Mouse (Mus musculus) limb, embryonic 10.5 days (tissue): ENCODE measurements around the gene Dnm3. TPM values are rescaled to one million over a fixed set of nuclear protein-coding genes. Genes with fewer than 3 reads are reported as not detected.

Experiments
- DNase-seq: peaks from one replicate; pipeline ENCODE4 v3.0.0-alpha.2; 2017; ENCODE audit warnings: low spot score
- H3K27ac ChIP-seq: fragments of 300-500 bp; sonication (generic); 2 replicates; pipeline ENCODE4 v1.5.1; 2016; ENCODE audit warnings: mild to moderate bottlenecking
- H3K27me3 ChIP-seq: fragments of 300-500 bp; sonication (generic); 2 replicates; pipeline ENCODE4 v1.6.1; 2016; ENCODE audit warnings: low read depth, mild to moderate bottlenecking; ENCODE audit not compliant: poor library complexity, severe bottlenecking
- H3K36me3 ChIP-seq: fragments of 300-500 bp; sonication (generic); 2 replicates; pipeline ENCODE4 v1.6.1; 2016; ENCODE audit warnings: mild to moderate bottlenecking, moderate library complexity
- H3K4me1 ChIP-seq: fragments of 300-500 bp; sonication (generic); 2 replicates; pipeline ENCODE4 v1.6.1; 2016
- H3K4me3 ChIP-seq: fragments of 300-500 bp; sonication (generic); 2 replicates; pipeline ENCODE4 v1.5.1; 2016; ENCODE audit warnings: mild to moderate bottlenecking, moderate library complexity
- H3K9me3 ChIP-seq: fragments of 300-500 bp; sonication (generic); replicated peaks from 2 replicates; pipeline ENCODE4 v1.6.1; 2016; ENCODE audit warnings: mild to moderate bottlenecking
- WGBS: fragments of 180-500 bp; shearing (Covaris S2); methylation state at CpG from one replicate; pipeline ENCODE4 v1.1.7; 2016; 5-methylcytosine and 5-hydroxymethylcytosine counted together
- polyA plus RNA-seq: library from polyadenylated mRNA; unstranded; fragments of >200 nt; fragmentation: Nextera tagmentation; extraction: Ambion mirVana; gene quantifications from 2 replicates; pipeline ENCODE4 v1.2.1, GENCODE M21; 2016

The Dnm3 gene
- polyA plus RNA-seq, 1 experiment from 2014 or later = 11.6 TPM

GRCm38 (mm10) chr1:162206998-162207707 is 270.7 kb downstream of the Dnm3 start:
- no peaks in the 10 kb centered on the region for H3K27me3 ChIP-seq
- no peaks in the 10 kb centered on the region for H3K36me3 ChIP-seq
- H3K27ac ChIP-seq = peak overlapping the region; percentile 85
- no peak for DNase-seq
- 29% methylated on average over 12 of the region's 12 CpGs for WGBS
- peak overlapping the region; percentile 28; the same call in 1 of the 2 replicates for H3K4me3 ChIP-seq
- H3K9me3 ChIP-seq = no peaks in the 10 kb centered on the region
- H3K4me1 ChIP-seq = peaks cover 64% of the 10 kb centered on the region

GRCm38 (mm10) chr1:162202465-162203348 is 275.1 kb downstream of the Dnm3 start:
- Histone ChIP-seq H3K27me3 (no peaks in the 10 kb centered on the region), H3K27ac (peak overlapping the region; percentile 27), H3K4me3 (no peak overlapping the region), H3K36me3 (no peaks in the 10 kb centered on the region), H3K9me3 (no peaks in the 10 kb centered on the region), H3K4me1 (peaks cover 30% of the 10 kb centered on the region)
- WGBS = 76% methylated on average over 12 of the region's 12 CpGs
- peak; percentile 21 for DNase-seq

- Histone ChIP-seq H3K4me3 (no peak overlapping the region), H3K9me3 (no peaks in the 10 kb centered on the region), H3K4me1 (peaks cover 29% of the 10 kb centered on the region), H3K27ac (peak overlapping the region; percentile 69; the same call in 1 of the 2 replicates), H3K27me3 (no peaks in the 10 kb centered on the region), H3K36me3 (no peaks in the 10 kb centered on the region)
- 77% methylated on average over 6 of the region's 6 CpGs for WGBS
- no peak for DNase-seq
Observed at GRCm38 (mm10) chr1:162200446-162200845, 277.4 kb downstream of the Dnm3 start.

- Histone ChIP-seq H3K9me3 (no peaks in the 10 kb centered on the region), H3K36me3 (no peaks in the 10 kb centered on the region), H3K4me3 (no peak overlapping the region), H3K27me3 (no peaks in the 10 kb centered on the region), H3K27ac (peak overlapping the region; percentile 73), H3K4me1 (peaks cover 17% of the 10 kb centered on the region; the same call in 1 of the 2 replicates)
- 86% methylated on average over 9 of the region's 9 CpGs for WGBS
- DNase-seq = no peak
Observed at GRCm38 (mm10) chr1:162196812-162197680, 280.8 kb downstream of the Dnm3 start.

- DNase-seq = no peak
- H3K27me3 ChIP-seq = no peaks in the 10 kb centered on the region
- peak overlapping the region; percentile 93 for H3K27ac ChIP-seq
- WGBS = 91% methylated on average over 4 of the region's 4 CpGs
- no peaks in the 10 kb centered on the region for H3K9me3 ChIP-seq
- H3K36me3 ChIP-seq = no peaks in the 10 kb centered on the region
- H3K4me3 ChIP-seq = no peak overlapping the region
- H3K4me1 ChIP-seq = peaks cover 52% of the 10 kb centered on the region
Observed at GRCm38 (mm10) chr1:162188744-162189143, 289.1 kb downstream of the Dnm3 start.

- Histone ChIP-seq H3K27me3 (no peaks in the 10 kb centered on the region), H3K27ac (peak overlapping the region; percentile 93), H3K36me3 (no peaks in the 10 kb centered on the region), H3K4me1 (peaks cover 63% of the 10 kb centered on the region), H3K9me3 (no peaks in the 10 kb centered on the region), H3K4me3 (0 out of 2 replicates have a peak overlapping the region, but pooled peaks have one; percentile 13)
- peak; percentile 47 for DNase-seq
- WGBS = 58% methylated on average over 8 of the region's 8 CpGs
Observed at GRCm38 (mm10) chr1:162187352-162188120, 290.3 kb downstream of the Dnm3 start.

- Histone ChIP-seq H3K4me3 (0 out of 2 replicates have a peak overlapping the region, but pooled peaks have one; percentile 13), H3K9me3 (no peaks in the 10 kb centered on the region), H3K27ac (peak overlapping the region; percentile 93), H3K4me1 (peaks cover 63% of the 10 kb centered on the region), H3K27me3 (no peaks in the 10 kb centered on the region), H3K36me3 (no peaks in the 10 kb centered on the region)
- 32% methylated on average over 7 of the region's 7 CpGs for WGBS
- DNase-seq = peak; percentile 58
Observed at GRCm38 (mm10) chr1:162186470-162187351, 291.1 kb downstream of the Dnm3 start.

- peak; percentile 45 for DNase-seq
- Histone ChIP-seq H3K4me3 (no peak overlapping the region), H3K4me1 (peaks cover 79% of the 10 kb centered on the region)
Observed at GRCm38 (mm10) chr1:162184003-162184748, 293.7 kb downstream of the Dnm3 start.

GRCm38 (mm10) chr1:162183438-162183837 is 294.4 kb downstream of the Dnm3 start:
- Histone ChIP-seq H3K4me3 (no peak overlapping the region), H3K27ac (peak overlapping the region; percentile 88), H3K9me3 (no peaks in the 10 kb centered on the region), H3K27me3 (no peaks in the 10 kb centered on the region), H3K4me1 (peaks cover 77% of the 10 kb centered on the region), H3K36me3 (no peaks in the 10 kb centered on the region)
- 74% methylated on average over 3 of the region's 3 CpGs for WGBS
- DNase-seq = no peak

More at GRCm38 (mm10) chr1:162184003-162184748, 293.7 kb downstream of the Dnm3 start:
- H3K27ac ChIP-seq = peak overlapping the region; percentile 88
- no peaks in the 10 kb centered on the region for H3K36me3 ChIP-seq
- WGBS = 56% methylated on average over 14 of the region's 14 CpGs
- H3K9me3 ChIP-seq = no peaks in the 10 kb centered on the region
- no peaks in the 10 kb centered on the region for H3K27me3 ChIP-seq

- peaks cover 57% of the 10 kb centered on the region for H3K4me1 ChIP-seq
- H3K27ac ChIP-seq = peak overlapping the region; percentile 59; the same call in 1 of the 2 replicates
- H3K36me3 ChIP-seq = no peaks in the 10 kb centered on the region
- no peaks in the 10 kb centered on the region for H3K9me3 ChIP-seq
- WGBS = 80% methylated on average over 7 of the region's 7 CpGs
- DNase-seq = no peak
- H3K27me3 ChIP-seq = no peaks in the 10 kb centered on the region
- no peak overlapping the region for H3K4me3 ChIP-seq
Observed at GRCm38 (mm10) chr1:162181187-162181975, 296.5 kb downstream of the Dnm3 start.
